In genomic region chr7:98489131-98489530, GRCm38 (mm10) we compare ENCODE assay signal across 8 mouse cellular contexts. TPM values are rescaled to one million over a fixed set of nuclear protein-coding genes. Genes with fewer than 3 reads are reported as not detected.
DNase-seq lines count a peak whose midpoint lies in the region; ATAC-seq and TF ChIP-seq lines count a peak whose summit lies in the region.

Lrrc32 (plus strand) TSS chr7:98489283.

- no peak for ATAC-seq in lung, postnatal 0 days
- ATAC-seq in liver, embryonic 15.5 days (ENCODE audit: insufficient read depth), result no peak
- no peak for ATAC-seq in frontal cortex, adult (ENCODE audit: low TSS enrichment)
- no peak for ATAC-seq in megakaryocyte-erythroid progenitor cell, adult 5-6 weeks (replicated peaks; ENCODE audit: low FRiP score, low TSS enrichment, poor library complexity, severe bottlenecking)

- intact Hi-C loops in heart, postnatal 36 days (cut with DNase I), result no loop called here
- intact Hi-C loops in left cerebral cortex, postnatal 36 days (cut with DNase I), result loop anchor here (5.0 kb wide), 1 partner anchor 53 kb away; no protein-coding TSS in a partner anchor

- no peaks in the 10 kb centered on the region for H3K36me3 ChIP-seq in lung, postnatal 0 days (ENCODE audit: insufficient read depth, low read length)
- no peaks in the 10 kb centered on the region for H3K36me3 ChIP-seq in embryonic facial prominence, embryonic 10.5 days (replicated peaks)
- no peaks in the 10 kb centered on the region for H3K36me3 ChIP-seq in liver, embryonic 15.5 days (replicated peaks)

- no peak for TF ChIP-seq EP300 in lung, postnatal 0 days (IDR thresholded peaks at IDR 0.05)

- H3K4me1 ChIP-seq in lung, postnatal 0 days (ENCODE audit: insufficient read depth, low read depth, low read length), result peaks cover 5% of the 10 kb centered on the region; the same call in 1 of the 2 replicates
- H3K4me1 ChIP-seq in embryonic facial prominence, embryonic 10.5 days, result peaks cover 33% of the 10 kb centered on the region
- H3K4me1 ChIP-seq in liver, embryonic 15.5 days (replicated peaks), result peaks cover 14% of the 10 kb centered on the region

- peak within 1 kb of the TSS; percentile 46; the same call in 1 of the 2 replicates for H3K9ac ChIP-seq in lung, postnatal 0 days (replicated peaks; ENCODE audit: low read depth)
- no peak within 1 kb of the TSS for H3K9ac ChIP-seq in liver, embryonic 15.5 days

- peak within 1 kb of the TSS; percentile 57 for H3K4me3 ChIP-seq in lung, postnatal 0 days (ENCODE audit: low read depth, low read length)
- H3K4me3 ChIP-seq in embryonic facial prominence, embryonic 10.5 days, result peak within 1 kb of the TSS; percentile 65
- peak within 1 kb of the TSS; percentile 50 for H3K4me3 ChIP-seq in liver, embryonic 15.5 days (replicated peaks)

- no peak for DNase-seq in lung, postnatal 0 days (ENCODE audit: low spot score)
- DNase-seq in lung, adult 18-20 months, result no peak
- DNase-seq in embryonic facial prominence, embryonic 10.5 days (ENCODE audit: low spot score), result no peak
- DNase-seq in heart, postnatal 36 days, result no peak
- no peak for DNase-seq in left cerebral cortex, postnatal 36 days (ENCODE audit: low spot score in 2 of 2)

- WGBS in lung, postnatal 0 days, result 43% methylated on average over 6 of the region's 6 CpGs
- 57% methylated on average over 6 of the region's 6 CpGs for whole genome bisulfite sequencing in embryonic facial prominence, embryonic 10.5 days
- 43% methylated on average over 6 of the region's 6 CpGs for WGBS in liver, embryonic 15.5 days (ENCODE audit: insufficient replicate concordance)

- H3K9me3 ChIP-seq in lung, postnatal 0 days (ENCODE audit: low read length), result no peaks in the 10 kb centered on the region
- H3K9me3 ChIP-seq in embryonic facial prominence, embryonic 10.5 days, result no peaks in the 10 kb centered on the region
- no peaks in the 10 kb centered on the region for H3K9me3 ChIP-seq in liver, embryonic 15.5 days (replicated peaks)

- TF ChIP-seq CTCF in lung, postnatal 0 days (IDR thresholded peaks at IDR 0.05), result no peak

- H3K27ac ChIP-seq in lung, postnatal 0 days (ENCODE audit: low read length), result peak within 1 kb of the TSS; percentile 5; the same call in 1 of the 2 replicates
- H3K27ac ChIP-seq in embryonic facial prominence, embryonic 10.5 days (replicated peaks), result peak within 1 kb of the TSS; percentile 80
- H3K27ac ChIP-seq in liver, embryonic 15.5 days (replicated peaks), result no peak within 1 kb of the TSS

- H3K27me3 ChIP-seq in lung, postnatal 0 days (replicated peaks; ENCODE audit: insufficient read depth, low read length), result no peaks in the 10 kb centered on the region
- peaks cover 45% of the 10 kb centered on the region for H3K27me3 ChIP-seq in embryonic facial prominence, embryonic 10.5 days (replicated peaks; ENCODE audit: low read depth, poor library complexity, severe bottlenecking)
- peaks cover 49% of the 10 kb centered on the region for H3K27me3 ChIP-seq in liver, embryonic 15.5 days

- peak within 1 kb of the TSS; percentile 67 for H3K4me2 ChIP-seq in lung, postnatal 0 days (replicated peaks; ENCODE audit: low read depth, low read length)
- peak within 1 kb of the TSS; percentile 68 for H3K4me2 ChIP-seq in liver, embryonic 15.5 days

RNA-seq across cellular contexts. Expression of gene Lrrc32, which starts in this region (rescaled TPM):
- 5.7 and 6.4 TPM in 2 replicates for polyA plus RNA-seq in lung, postnatal 0 days (2015; fragmentation: Nextera tagmentation; extraction: Ambion mirVana)
- polyA plus RNA-seq in embryonic facial prominence, embryonic 10.5 days (2016; fragmentation: Nextera tagmentation; extraction: Ambion mirVana), result 3.6 and 3.7 TPM in 2 replicates
- 10 to 100 TPM; 14.6 to 15.8 TPM for total RNA-seq in heart, postnatal 36 days (2021)
- polyA plus RNA-seq in liver, embryonic 15.5 days (2015; fragmentation: Nextera tagmentation; extraction: Ambion mirVana), result 5.6 and 6.0 TPM in 2 replicates
- 1 to 10 TPM; 5.8 to 6.0 TPM for total RNA-seq in left cerebral cortex, postnatal 36 days (2021)
- total RNA-seq in megakaryocyte-erythroid progenitor cell, adult 5-6 weeks (2014; fragmentation: Nextera tagmentation), result not detected in 2 replicates
- not detected in 2 replicates for total RNA-seq in megakaryocyte-erythroid progenitor cell, adult 5-6 weeks (2017)

Comparison
In these comparisons a context has a peak if more than half of its experiments do, and no peak if none do; other contexts are left out.
1. RNA of gene Lrrc32 (total RNA-seq): 14.6 to 15.8 TPM in heart, postnatal 36 days and 5.8 to 6.0 TPM in left cerebral cortex, postnatal 36 days; not detected in megakaryocyte-erythroid progenitor cell, adult 5-6 weeks; every median in the first group is over 4 times any median in the second.
2. Peak in every context shown above with its lines, with median percentiles within 50 percentile points of each other: H3K4me3 ChIP-seq.